Mouse (Mus musculus): ENCODE measurements around the gene Gpank1. TPM values are rescaled to one million over a fixed set of nuclear protein-coding genes. Genes with fewer than 3 reads are reported as not detected.

Gene Gpank1
- total RNA-seq, 1 experiment from 2014 or later, result 50.1 TPM

Other genes starting within 250 kb of the Gpank1 start
- 11.1 and 16.2 TPM in 2 replicates for gene Zbtb12, start 242.0 kb upstream of the Gpank1 start, total RNA-seq (2017)
- not detected in 2 replicates for gene Gm20547, start 239.4 kb upstream of the Gpank1 start, total RNA-seq (2017)
- 2.8 and 10.0 TPM in 2 replicates for gene C2, start 223.2 kb upstream of the Gpank1 start, total RNA-seq (2017)
- gene Ehmt2, start 223.0 kb upstream of the Gpank1 start, total RNA-seq (2017), result 96.6 and 107 TPM in 2 replicates
- gene Slc44a4, start 207.0 kb upstream of the Gpank1 start, total RNA-seq (2017), result not detected in 2 replicates
- 3.4 and 5.0 TPM in 2 replicates for gene Neu1, start 190.2 kb upstream of the Gpank1 start, total RNA-seq (2017)
- 79.3 and 84.3 TPM in 2 replicates for gene Hspa1b, start 162.2 kb upstream of the Gpank1 start, total RNA-seq (2017)
- gene Gm20481, start 151.5 kb upstream of the Gpank1 start, total RNA-seq (2017), result not detected in 2 replicates
- gene Hspa1a, start 149.3 kb upstream of the Gpank1 start, total RNA-seq (2017), result 33.5 and 47.4 TPM in 2 replicates
- gene Hspa1l, start 148.8 kb upstream of the Gpank1 start, total RNA-seq (2017), result 0.63 TPM in 1 of 2 replicates, not detected in the other
- gene Lsm2, start 139.6 kb upstream of the Gpank1 start, total RNA-seq (2017), result 26.9 and 34.1 TPM in 2 replicates
- 174 and 210 TPM in 2 replicates for gene Vars, start 120.5 kb upstream of the Gpank1 start, total RNA-seq (2017)
- 0.32 TPM in 1 of 2 replicates, not detected in the other for gene Vwa7, start 104.9 kb upstream of the Gpank1 start, total RNA-seq (2017)
- 1.2 and 4.4 TPM in 2 replicates for gene Sapcd1, start 93.4 kb upstream of the Gpank1 start, total RNA-seq (2017)
- 3.8 and 4.2 TPM in 2 replicates for gene Msh5, start 74.7 kb upstream of the Gpank1 start, total RNA-seq (2017)
- gene Clic1, start 71.5 kb upstream of the Gpank1 start, total RNA-seq (2017), result 214 and 220 TPM in 2 replicates
- gene Ddah2, start 62.4 kb upstream of the Gpank1 start, total RNA-seq (2017), result 21.3 and 26.7 TPM in 2 replicates
- gene Ly6g6c, start 56.1 kb upstream of the Gpank1 start, total RNA-seq (2017), result not detected in 2 replicates
- not detected in 2 replicates for gene Mpig6b, start 55.3 kb upstream of the Gpank1 start, total RNA-seq (2017)
- gene Ly6g6e, start 44.6 kb upstream of the Gpank1 start, total RNA-seq (2017), result not detected in 2 replicates
- gene Ly6g6d, start 43.4 kb upstream of the Gpank1 start, total RNA-seq (2017), result not detected in 2 replicates
- gene Ly6g6f, start 35.8 kb upstream of the Gpank1 start, total RNA-seq (2017), result not detected in 2 replicates
- 33.1 and 38.8 TPM in 2 replicates for gene Abhd16a, start 32.2 kb upstream of the Gpank1 start, total RNA-seq (2017)
- not detected in 2 replicates for gene Ly6g5c, start 13.2 kb upstream of the Gpank1 start, total RNA-seq (2017)
- gene Ly6g5b, start 6.0 kb upstream of the Gpank1 start, total RNA-seq (2017), result not detected in 2 replicates
- 286 and 306 TPM in 2 replicates for gene Csnk2b, start 598 bp downstream of the Gpank1 start, total RNA-seq (2017)
- gene D17H6S53E, start 4.9 kb downstream of the Gpank1 start, total RNA-seq (2017), result 6.3 and 8.2 TPM in 2 replicates
- not detected in 2 replicates for gene Apom, start 10.6 kb downstream of the Gpank1 start, total RNA-seq (2017)
- gene Bag6, start 13.7 kb downstream of the Gpank1 start, total RNA-seq (2017), result 58.8 and 103 TPM in 2 replicates
- 74.7 and 110 TPM in 2 replicates for gene Prrc2a, start 43.4 kb downstream of the Gpank1 start, total RNA-seq (2017)
- gene Aif1, start 54.6 kb downstream of the Gpank1 start, total RNA-seq (2017), result 4.7 and 5.4 TPM in 2 replicates
- 44.3 and 51.6 TPM in 2 replicates for gene Lst1, start 67.0 kb downstream of the Gpank1 start, total RNA-seq (2017)
- 1.1 and 1.8 TPM in 2 replicates for gene Ltb, start 73.0 kb downstream of the Gpank1 start, total RNA-seq (2017)
- 9.4 and 11.3 TPM in 2 replicates for gene Tnf, start 80.6 kb downstream of the Gpank1 start, total RNA-seq (2017)
- not detected in 2 replicates for gene Lta, start 83.9 kb downstream of the Gpank1 start, total RNA-seq (2017)
- gene Gm16181, start 99.4 kb downstream of the Gpank1 start, total RNA-seq (2017), result not detected in 2 replicates
- gene Atp6v1g2, start 112.2 kb downstream of the Gpank1 start, total RNA-seq (2017), result 1.6 and 1.8 TPM in 2 replicates
- gene Nfkbil1, start 114.3 kb downstream of the Gpank1 start, total RNA-seq (2017), result 5.2 and 7.0 TPM in 2 replicates
- 199 and 218 TPM in 2 replicates for gene Ddx39b, start 120.3 kb downstream of the Gpank1 start, total RNA-seq (2017)
- 427 and 466 TPM in 2 replicates for gene H2-D1, start 141.3 kb downstream of the Gpank1 start, total RNA-seq (2017)
- gene H2-Q1, start 198.9 kb downstream of the Gpank1 start, total RNA-seq (2017), result 0.05 TPM in 1 of 2 replicates, not detected in the other
- gene H2-Q2, start 220.8 kb downstream of the Gpank1 start, total RNA-seq (2017), result not detected in 2 replicates

Measured in common myeloid progenitor, adult 5-6 weeks (primary cell).